Mouse (Mus musculus) neural tube, embryonic 10.5 days (tissue): ENCODE data around the gene Gm21586.
"Not testable (repeated sequence)": the region's sequence is repeated elsewhere in the genome, so short reads cannot be mapped to it uniquely, and the experiment has no call there.

ENCODE experiments used
- DNase-seq: peaks from one replicate; pipeline ENCODE4 v3.0.0-alpha.2; 2017; ENCODE audit warnings: low spot score; ENCODE audit errors: extremely low spot score

Gm21586 gene

GRCm38 (mm10) chr4:42439078-42439477 is at the start of gene Gm21586:
Gm21586 (plus strand) TSS chr4:42439378.
- DNase-seq: not testable (repeated sequence)

DNA sequence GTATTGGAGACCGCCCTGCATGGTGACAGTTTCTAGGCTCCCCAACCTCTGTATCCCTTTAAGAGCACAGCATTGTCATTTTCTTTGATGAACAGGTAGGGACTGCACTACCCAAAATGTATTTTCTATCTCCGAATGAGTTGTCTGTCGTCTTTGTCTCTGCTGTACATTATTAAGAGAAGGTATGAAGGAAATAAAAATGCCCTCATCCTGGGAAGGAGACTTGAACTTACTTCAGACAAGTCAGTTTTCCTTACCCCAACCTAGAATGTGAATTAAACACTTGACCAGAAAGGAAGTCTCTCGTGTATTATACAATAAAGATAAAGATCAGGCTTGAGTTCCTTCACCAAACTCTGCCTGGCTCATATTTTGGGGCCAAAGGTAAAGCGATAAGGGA is 27.3 kb downstream of the Gm21586 start, which contains the start of gene Gm2163:
Gene Gm2163 (plus strand): TSS at position 301 of the 400 bp plus-strand sequence.
- DNase-seq: not testable (repeated sequence)
